Mouse (Mus musculus) thymus, postnatal 25 days (tissue): ENCODE measurements at regions not wholly inside any gene's neighbourhood (a gene's known extent, or its start where the extent isn't known, plus 50 kb on each side); places are given as distances from the start of the nearest gene placed in this dataset.

ENCODE experiments used
- DNase-seq: peaks from one replicate; pipeline ENCODE4 v3.0.0; 2022

GRCm38 (mm10) chr14:102615588-102616309 lies 366.7 kb downstream of the Kctd12 start:
- no peak for DNase-seq

- no peak for DNase-seq
These were observed 376.4 kb downstream of the Kctd12 start for GRCm38 (mm10) chr14:102606055-102606454.

GRCm38 (mm10) chr14:102594850-102595249 lies 387.6 kb downstream of the Kctd12 start:
- no peak for DNase-seq

- no peak for DNase-seq
These were observed 428.7 kb downstream of the Kctd12 start for GRCm38 (mm10) chr14:102553781-102554180.

GRCm38 (mm10) chr14:102552598-102552997 lies 429.8 kb downstream of the Kctd12 start:
- no peak for DNase-seq

- DNase-seq, result no peak
These were observed 457.4 kb downstream of the Kctd12 start for GRCm38 (mm10) chr14:102524894-102525577.

GRCm38 (mm10) chr14:102516765-102517164 lies 465.7 kb downstream of the Kctd12 start:
- DNase-seq, result no peak

- no peak for DNase-seq
These were observed 467.9 kb downstream of the Kctd12 start for GRCm38 (mm10) chr14:102514527-102514926.

- no peak for DNase-seq
These were observed 469.8 kb downstream of the Kctd12 start for GRCm38 (mm10) chr14:102512651-102513050.

GRCm38 (mm10) chr14:102511691-102512383 lies 470.6 kb downstream of the Kctd12 start:
- no peak for DNase-seq

GRCm38 (mm10) chr14:102510387-102510786 lies 472.1 kb downstream of the Kctd12 start:
- DNase-seq, result peak; percentile 29

GRCm38 (mm10) chr14:102505696-102506321 lies 476.6 kb downstream of the Kctd12 start:
- no peak for DNase-seq

GRCm38 (mm10) chr14:102497179-102497578 lies 485.3 kb downstream of the Kctd12 start:
- DNase-seq, result no peak

- no peak for DNase-seq
These were observed 490.1 kb downstream of the Kctd12 start for GRCm38 (mm10) chr14:102492376-102492775.

- DNase-seq, result no peak
These were observed 491.2 kb downstream of the Kctd12 start for GRCm38 (mm10) chr14:102491205-102491604.

- DNase-seq, result no peak
These were observed 505.3 kb downstream of the Kctd12 start for GRCm38 (mm10) chr14:102477162-102477561.

GRCm38 (mm10) chr14:102469326-102469725 lies 513.1 kb downstream of the Kctd12 start:
- no peak for DNase-seq

- no peak for DNase-seq
These were observed 521.4 kb downstream of the Kctd12 start for GRCm38 (mm10) chr14:102461001-102461400.

- no peak for DNase-seq
These were observed 542.7 kb downstream of the Kctd12 start for GRCm38 (mm10) chr14:102439738-102440137.

- no peak for DNase-seq
These were observed 578.9 kb downstream of the Kctd12 start for GRCm38 (mm10) chr14:102403397-102404115.

- no peak for DNase-seq
These were observed 580.3 kb downstream of the Kctd12 start for GRCm38 (mm10) chr14:102402061-102402689.
